Mouse (Mus musculus): ENCODE data around the gene Gm20388.
A peak's percentile ranks its signal among the peaks of the same experiment; 100 is the strongest.

- TF ChIP-seq CTCF (IDR thresholded peaks at IDR 0.05; ENCODE audit: low read depth, low read length) = no peak
- TF ChIP-seq POLR2A (IDR thresholded peaks at IDR 0.05; ENCODE audit: insufficient read depth, low read length) = no peak
- peak; percentile 60 for TF ChIP-seq EP300 (IDR thresholded peaks at IDR 0.05; ENCODE audit: insufficient read depth, low read depth, low read length)
Observed at GRCm38 (mm10) chr8:120513145-120513544, 602.5 kb downstream of the Gm20388 start.

Data from ES-Bruce4 (cell line).